Mouse (Mus musculus) layer of hippocampus, postnatal 10 days (tissue): Measurements from ENCODE around the gene Zfp493. TPM values are rescaled to one million over a fixed set of nuclear protein-coding genes. Genes with fewer than 3 reads are reported as not detected.
"Not testable (repeated sequence)": the region's sequence is repeated elsewhere in the genome, so short reads cannot be mapped to it uniquely, and the experiment has no call there.

ENCODE experiments used
- DNase-seq, 2 experiments: peaks; one replicate each; pipeline ENCODE4 v3.0.0; 2021; ENCODE audit warnings: low spot score in 2 of 2
- long read RNA-seq: library from polyadenylated mRNA; stranded (forward); transcript quantifications from one replicate; pipeline ENCODE4 v2.0.0, GENCODE M21; 2023
- total RNA-seq, 2 experiments: library from RNA; stranded (reverse); gene quantifications; 2 replicates each; pipeline ENCODE4 v1.2.3; 2021

Gene Zfp493
- 1 to 10 TPM; 3.0 to 3.6 TPM for total RNA-seq
- long read RNA-seq, partial matches to known transcripts, result 0 of 4 reads
- long read RNA-seq, other reads (novel, unspliced or antisense), result 2 of 4 reads

GRCm38 (mm10) chr13:67779265-67780221 lies at the start of gene Zfp493:
Gene Zfp493 (plus strand): TSS chr13:67779693.
- DNase-seq, result peak; percentile 49 to 64

- not testable (repeated sequence) for DNase-seq
Observed at GRCm38 (mm10) chr13:67734391-67734790, 45.1 kb upstream of the Zfp493 start.

DNA sequence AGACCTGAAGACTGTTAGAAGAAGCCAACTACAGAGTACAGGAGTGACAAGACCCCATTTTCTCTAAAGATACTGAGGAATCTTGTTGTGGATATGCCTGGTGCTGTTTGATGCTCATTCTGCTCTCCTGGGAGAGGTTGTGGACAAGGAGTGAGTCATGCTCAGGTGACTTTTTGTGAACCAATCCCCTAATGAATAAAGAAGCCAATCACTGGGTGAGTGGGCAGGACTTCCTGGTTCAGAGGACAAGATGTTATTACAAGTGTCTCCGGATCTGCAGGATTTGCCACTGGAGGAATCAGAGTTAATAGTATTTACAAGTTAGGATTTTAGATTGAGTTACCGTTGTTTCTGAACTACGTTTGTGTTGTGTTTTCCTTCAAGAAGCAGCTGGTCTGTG lies 36.6 kb upstream of the Zfp493 start:
- DNase-seq, result no peak

DNA sequence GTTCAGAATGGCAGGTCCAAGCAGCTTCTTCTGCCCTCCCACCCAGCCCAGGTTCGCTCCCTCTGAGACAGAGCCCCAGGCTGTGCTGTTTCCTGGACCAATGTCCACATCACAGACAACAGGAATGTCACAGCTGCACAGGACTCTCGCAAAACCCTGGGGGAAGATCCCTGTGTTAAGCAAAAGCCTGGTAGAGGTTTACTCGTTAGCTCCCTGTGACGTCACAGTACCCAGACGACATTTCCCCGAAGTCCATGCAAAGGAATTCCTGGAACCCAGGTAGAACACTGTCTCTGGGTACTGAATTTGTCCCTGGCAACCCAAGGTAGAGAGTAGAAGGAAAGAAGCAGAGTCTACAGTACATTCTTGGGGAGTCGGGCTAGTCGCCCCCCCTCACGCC lies 35.6 kb upstream of the Zfp493 start:
- no peak for DNase-seq

DNA sequence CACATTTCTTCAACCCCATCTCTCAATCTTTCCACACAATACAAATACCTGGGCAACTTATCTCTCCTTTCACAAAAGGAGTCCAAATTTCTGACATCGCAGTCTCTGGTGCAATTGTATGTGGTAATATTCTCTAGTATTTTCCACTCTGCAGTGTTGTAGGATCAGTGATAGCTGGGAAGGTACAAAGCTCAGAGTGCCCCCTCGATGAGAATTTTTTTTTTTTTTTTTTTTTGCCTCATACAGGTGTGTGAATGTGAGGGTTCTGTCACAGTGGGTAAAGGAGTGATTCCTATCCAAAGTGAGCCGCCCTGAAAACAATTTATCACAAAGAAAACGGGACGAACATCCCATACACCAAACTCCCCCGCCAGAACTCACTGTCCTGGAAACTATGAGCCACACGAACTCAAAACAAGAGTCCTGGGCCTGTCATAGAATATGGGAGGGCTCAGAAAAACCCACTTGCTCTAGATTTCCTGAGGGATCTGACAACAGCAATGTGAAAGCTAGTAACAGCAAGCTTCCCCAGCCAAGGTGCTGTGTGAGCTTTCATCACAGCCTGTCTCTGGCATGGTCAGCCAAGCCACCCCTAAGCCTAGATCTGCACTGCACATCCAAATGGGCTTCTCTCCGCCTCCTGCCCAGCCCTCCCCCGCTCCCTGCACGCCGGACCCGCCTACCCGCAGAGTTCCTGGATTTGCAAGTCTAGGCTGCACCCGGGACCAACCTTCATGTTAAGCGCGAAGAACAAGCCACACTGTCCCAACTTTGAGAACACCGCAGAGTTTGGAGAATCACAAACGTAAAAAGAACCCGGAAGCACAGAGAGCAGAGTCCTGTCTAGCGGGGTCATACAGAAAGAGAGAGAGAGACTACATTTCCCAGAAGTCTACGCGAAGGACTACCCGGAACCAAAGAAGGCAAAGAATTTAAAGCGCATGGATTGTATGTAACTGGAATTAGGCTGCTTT lies 24.9 kb upstream of the Zfp493 start, which contains the start of gene Zfp85:
Gene Zfp85 (minus strand): TSS at position 896 of the 974 bp plus-strand sequence.
- DNase-seq, result peak; percentile 51 to 61

DNA sequence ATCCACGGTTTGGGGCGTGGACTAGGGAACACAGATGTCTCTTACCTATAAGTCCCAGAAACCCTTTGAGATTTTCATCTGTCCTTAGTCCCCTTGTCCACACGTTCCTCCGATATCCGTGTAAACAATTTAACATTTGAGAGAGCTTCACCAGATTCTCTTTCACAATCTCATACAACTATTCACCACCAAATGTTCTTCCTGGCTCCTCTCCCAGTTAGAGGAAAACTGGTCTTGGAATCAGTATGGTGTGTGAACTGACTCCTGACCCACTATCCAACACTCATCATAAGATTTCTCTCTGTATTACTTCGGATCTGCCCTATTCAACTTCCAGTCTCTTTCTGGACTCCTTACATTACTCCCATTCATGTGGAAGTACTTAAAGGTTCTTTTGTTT lies 23.7 kb upstream of the Zfp493 start:
- no peak for DNase-seq

DNA sequence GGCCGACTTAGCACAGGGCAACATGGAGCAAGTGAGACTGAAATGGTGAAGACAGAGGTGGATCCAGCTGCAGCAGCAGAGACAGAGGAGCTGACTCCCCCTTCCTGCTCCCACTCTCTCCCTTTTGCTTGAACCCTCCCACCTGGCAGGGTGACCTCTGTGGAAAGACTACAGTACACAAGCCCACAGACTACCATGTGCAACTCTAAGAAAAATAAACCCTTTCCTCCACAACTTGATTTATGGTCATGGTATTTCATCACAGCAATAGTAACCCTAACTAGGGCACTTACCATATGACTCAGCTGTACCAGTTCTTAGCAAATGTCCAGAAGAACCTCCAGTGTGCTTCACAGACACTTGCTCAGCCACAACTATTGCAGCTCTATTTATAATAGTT lies 19.5 kb upstream of the Zfp493 start:
- no peak for DNase-seq

DNA sequence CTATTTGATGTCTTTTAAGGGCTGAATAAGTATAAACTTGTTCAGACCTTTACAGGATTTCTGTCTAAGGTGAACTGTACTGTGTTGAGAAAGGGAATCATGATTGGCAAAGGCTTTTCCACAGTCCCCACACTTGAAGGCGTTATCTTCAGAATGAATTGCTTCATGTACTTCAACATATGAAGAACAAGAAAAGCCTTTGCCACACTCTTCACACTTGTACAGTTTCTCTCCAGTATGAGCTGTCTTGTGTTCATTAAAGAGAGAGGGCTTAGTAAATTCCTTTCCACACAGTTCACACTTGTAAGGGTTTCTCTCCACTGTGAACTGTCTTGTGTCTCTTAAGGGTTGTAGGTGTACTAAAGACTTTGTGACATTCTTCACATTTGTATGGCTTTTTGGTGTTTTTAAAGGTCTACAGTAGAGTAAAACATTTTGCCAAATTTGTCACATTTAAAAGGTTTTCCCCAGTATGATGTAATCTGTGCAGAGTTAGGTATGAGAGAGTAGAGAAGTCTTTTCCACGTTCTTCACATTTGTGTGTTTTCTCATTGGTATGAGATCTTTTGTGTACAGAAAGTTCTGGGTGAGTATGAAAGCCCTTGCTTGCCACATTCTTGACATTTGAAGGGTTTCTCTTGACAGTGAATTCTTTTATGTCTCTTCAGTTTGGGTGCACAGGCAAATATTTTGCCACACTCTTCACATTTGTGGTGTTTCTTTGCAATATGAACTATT lies 16.3 kb upstream of the Zfp493 start:
- DNase-seq, result no peak

DNA sequence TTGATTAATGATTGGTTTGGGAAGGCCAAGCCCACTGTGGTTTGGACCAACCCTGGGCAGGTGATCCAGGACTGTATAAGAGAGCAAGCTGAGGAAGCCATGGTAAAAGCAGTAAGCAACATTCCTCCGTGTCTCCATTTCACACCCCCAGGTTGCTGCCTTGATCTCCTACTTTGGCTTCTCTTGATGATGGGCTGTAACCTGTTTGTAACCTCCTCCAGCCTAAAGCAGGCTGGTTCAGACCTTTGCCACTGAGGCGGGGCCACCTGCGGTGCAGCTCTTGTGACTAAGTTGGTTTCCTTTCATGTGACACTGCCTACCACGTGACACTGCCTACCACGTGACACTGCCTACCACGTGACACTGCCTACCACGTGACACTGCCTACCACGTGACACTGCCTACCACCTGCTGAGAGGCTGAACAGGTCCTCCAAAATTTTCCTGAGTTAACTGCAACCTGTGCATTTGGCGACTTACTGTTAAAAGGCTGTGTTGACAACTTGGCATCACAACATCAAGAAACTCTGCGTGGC lies 12.5 kb downstream of the Zfp493 start:
- DNase-seq, result no peak

- no peak for DNase-seq
Observed at GRCm38 (mm10) chr13:67798618-67799017, 19.1 kb downstream of the Zfp493 start.

- not testable (repeated sequence) for DNase-seq
Observed at GRCm38 (mm10) chr13:67799151-67799550, 19.7 kb downstream of the Zfp493 start.

GRCm38 (mm10) chr13:67811651-67812210 lies 32.2 kb downstream of the Zfp493 start:
- DNase-seq, result no peak

- DNase-seq, result no peak
Observed at GRCm38 (mm10) chr13:67812961-67813709, 33.6 kb downstream of the Zfp493 start.

DNA sequence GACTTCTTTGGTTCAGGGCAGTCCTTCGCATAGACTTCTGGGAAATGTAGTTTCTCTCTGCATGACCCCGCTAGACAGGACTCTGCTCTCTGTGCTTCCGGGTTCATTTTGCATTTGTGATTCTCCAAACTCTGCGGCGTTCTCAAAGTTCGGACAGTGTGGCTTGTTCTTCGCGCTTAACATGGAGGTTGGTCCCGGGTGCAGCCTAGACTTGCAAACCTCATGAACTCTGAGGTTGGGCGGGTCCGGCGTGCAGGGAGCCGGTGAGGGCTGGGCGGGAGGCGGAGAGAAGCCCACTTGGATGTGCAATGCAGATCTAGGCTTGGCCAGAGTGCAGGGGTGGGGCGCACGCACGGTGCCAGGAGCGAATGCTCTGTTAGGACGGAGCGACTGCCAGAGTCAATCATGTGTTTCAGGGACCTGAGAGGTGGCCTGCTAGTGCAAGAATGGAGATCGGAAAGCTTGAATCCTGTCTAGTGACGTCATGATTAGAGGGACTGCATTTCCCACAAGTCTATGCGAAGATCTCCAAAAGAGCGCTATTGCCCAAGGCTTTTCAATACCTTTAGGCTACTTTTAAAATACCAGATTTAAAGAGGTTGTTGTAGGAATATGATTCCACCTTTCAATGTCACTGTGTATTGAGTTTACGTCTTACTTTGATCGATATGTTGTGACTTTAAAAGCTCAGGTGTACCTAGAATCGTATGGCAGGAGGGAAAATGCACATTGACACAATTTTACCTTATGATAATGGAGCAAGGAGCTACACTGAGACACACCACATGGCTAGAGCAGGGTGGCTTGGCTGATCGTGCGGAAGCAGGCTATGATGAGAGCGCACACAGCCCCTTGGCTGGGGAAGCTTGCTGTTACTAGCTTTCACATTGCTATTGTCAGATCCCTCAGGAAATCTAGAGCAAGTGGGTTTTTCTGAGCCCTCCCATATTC lies 34.5 kb downstream of the Zfp493 start, which contains the start of gene Zfp273:
Gene Zfp273 (plus strand): TSS at position 31 of the 951 bp plus-strand sequence.
- DNase-seq, result peak; percentile 72 to 77

- no peak for DNase-seq
Observed at GRCm38 (mm10) chr13:67818636-67819035, 39.1 kb downstream of the Zfp493 start.

- DNase-seq, result peak; percentile 40 to 55
Observed at GRCm38 (mm10) chr13:67830911-67831336, 51.4 kb downstream of the Zfp493 start, which contains the start of gene Gm10037. Gene Gm10037 (plus strand): TSS chr13:67831106.

DNA sequence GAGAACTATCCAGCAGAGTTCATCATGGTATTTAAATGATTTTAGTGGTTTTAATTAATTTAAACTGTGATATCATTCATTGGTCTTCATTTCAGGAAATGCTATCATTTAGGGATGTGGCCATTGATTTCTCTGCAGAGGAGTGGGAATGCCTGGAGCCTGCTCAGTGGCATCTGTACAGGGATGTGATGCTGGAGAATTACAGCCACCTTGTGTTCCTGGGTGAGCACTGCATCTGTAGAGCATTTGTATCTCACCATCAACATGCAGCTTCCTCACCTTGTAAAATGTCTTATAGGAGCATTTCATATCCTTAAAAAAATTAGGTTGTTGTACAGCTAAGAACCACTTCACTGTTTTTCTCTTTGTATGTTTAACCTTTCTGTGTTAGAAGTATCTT lies 53.6 kb downstream of the Zfp493 start:
- DNase-seq, result not testable (repeated sequence)
